Mouse (Mus musculus) thymus, adult 2 months (tissue): ENCODE results near the gene Ppil1. TPM values are rescaled to one million over a fixed set of nuclear protein-coding genes. Genes with fewer than 3 reads are reported as not detected.

Experiments used
- DNase-seq: peaks from one replicate; pipeline ENCODE4 v3.0.0; 2021
- H3K27ac ChIP-seq: fragments of 200-500 bp; 2 replicates; pipeline ENCODE4 v1.5.1; 2012; ENCODE audit warnings: low read length, control low read depth; ENCODE audit not compliant: control insufficient read depth, insufficient read depth
- H3K27me3 ChIP-seq: fragments of 200-500 bp; 2 replicates; pipeline ENCODE4 v1.6.1; 2012; ENCODE audit warnings: mild to moderate bottlenecking, low read length, moderate library complexity, mixed read lengths; ENCODE audit not compliant: control insufficient read depth, insufficient read depth
- H3K36me3 ChIP-seq: fragments of 200-500 bp; 2 replicates; pipeline ENCODE4 v1.6.1; 2012; ENCODE audit warnings: mild to moderate bottlenecking, low read length, moderate library complexity; ENCODE audit not compliant: control insufficient read depth, insufficient read depth
- H3K4me1 ChIP-seq: fragments of 200-500 bp; replicated peaks from 2 replicates; pipeline ENCODE4 v1.6.1; 2012; ENCODE audit warnings: low read length; ENCODE audit not compliant: control insufficient read depth, insufficient read depth
- H3K4me3 ChIP-seq: fragments of 200-500 bp; 2 replicates; pipeline ENCODE4 v1.5.1; 2012; ENCODE audit warnings: mild to moderate bottlenecking, low read length, control low read depth, moderate library complexity; ENCODE audit not compliant: control insufficient read depth, insufficient read depth
- CTCF ChIP-seq: fragments of 200-500 bp; IDR thresholded peaks from 2 replicates; pipeline ENCODE4 v1.5.1; 2012; ENCODE audit warnings: mild to moderate bottlenecking, control low read depth, low read length, moderate library complexity, borderline replicate concordance; ENCODE audit not compliant: control insufficient read depth, poor library complexity, insufficient read depth; ENCODE audit errors: extremely low read depth
- POLR2A ChIP-seq: fragments of 200-500 bp; IDR thresholded peaks from 2 replicates; pipeline ENCODE4 v1.6.1; 2012; ENCODE audit warnings: mild to moderate bottlenecking, low read length, control low read depth, moderate library complexity; ENCODE audit not compliant: control insufficient read depth, poor library complexity, insufficient read depth; ENCODE audit errors: extremely low read depth
- WGBS: fragments of 180-500 bp; shearing (Covaris S2); methylation state at CpG from one replicate; pipeline ENCODE4 v1.1.7; 2018; 5-methylcytosine and 5-hydroxymethylcytosine counted together
- polyA plus RNA-seq: library from polyadenylated mRNA; depleted of rRNA; stranded (reverse); fragments of >200 nt; gene quantifications from 2 replicates; pipeline ENCODE4 v1.2.3, GENCODE M21; 2012

Ppil1 gene
- polyA plus RNA-seq, 1 experiment = 57.1 TPM

- no peaks in the 10 kb centered on the region for H3K36me3 ChIP-seq
- H3K4me3 ChIP-seq = no peak overlapping the region
- H3K27ac ChIP-seq = no peak overlapping the region
- TF ChIP-seq POLR2A (no peak), CTCF (no peak)
- peaks cover 55% of the 10 kb centered on the region for H3K4me1 ChIP-seq
- H3K27me3 ChIP-seq = no peaks in the 10 kb centered on the region
- 28% methylated on average over 15 of the region's 15 CpGs for WGBS
- no peak for DNase-seq
These were observed 41.2 kb upstream of the Ppil1 start for GRCm38 (mm10) chr17:29305058-29305806.

DNA sequence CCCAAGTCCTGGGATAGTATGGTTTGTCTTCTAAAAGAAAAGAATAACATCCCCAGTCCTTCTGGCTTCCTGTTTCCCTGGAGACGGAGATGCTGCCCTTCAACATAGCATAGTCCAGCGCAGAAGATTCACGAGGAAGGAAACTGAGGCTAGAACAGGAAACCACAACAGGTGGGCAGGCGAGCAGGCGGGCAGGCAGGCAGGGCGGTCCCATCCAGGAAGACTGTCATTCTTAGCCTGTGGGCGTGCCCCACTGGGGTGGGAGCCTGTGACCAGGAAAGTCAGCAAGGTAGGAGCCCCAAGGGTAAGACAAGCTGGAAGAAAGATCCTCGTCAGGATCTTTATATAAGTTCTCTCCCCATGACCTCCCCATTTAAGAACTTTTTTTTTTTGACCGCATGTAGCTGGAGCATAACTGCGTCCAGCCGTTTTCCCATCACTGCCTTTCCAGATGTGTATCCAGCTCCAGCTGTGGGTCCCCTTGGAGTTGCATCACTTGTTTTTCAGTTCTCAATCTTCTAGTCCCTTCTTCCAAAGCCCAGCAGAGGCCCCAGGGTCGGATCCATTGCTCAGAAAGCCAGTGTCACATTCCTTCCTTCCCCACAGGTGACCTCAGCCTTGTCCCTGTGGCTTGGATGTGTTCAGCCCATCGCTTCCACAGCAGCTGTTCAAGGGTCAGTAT lies 40.5 kb upstream of the Ppil1 start:
- H3K4me3 ChIP-seq = no peak overlapping the region
- 4% methylated on average over 13 of the region's 13 CpGs for WGBS
- no peaks in the 10 kb centered on the region for H3K27me3 ChIP-seq
- peaks cover 55% of the 10 kb centered on the region for H3K4me1 ChIP-seq
- TF ChIP-seq POLR2A (no peak), CTCF (no peak)
- no peak overlapping the region for H3K27ac ChIP-seq
- peak; percentile 72 for DNase-seq
- H3K36me3 ChIP-seq = no peaks in the 10 kb centered on the region; the same call in 1 of the 2 replicates

DNA sequence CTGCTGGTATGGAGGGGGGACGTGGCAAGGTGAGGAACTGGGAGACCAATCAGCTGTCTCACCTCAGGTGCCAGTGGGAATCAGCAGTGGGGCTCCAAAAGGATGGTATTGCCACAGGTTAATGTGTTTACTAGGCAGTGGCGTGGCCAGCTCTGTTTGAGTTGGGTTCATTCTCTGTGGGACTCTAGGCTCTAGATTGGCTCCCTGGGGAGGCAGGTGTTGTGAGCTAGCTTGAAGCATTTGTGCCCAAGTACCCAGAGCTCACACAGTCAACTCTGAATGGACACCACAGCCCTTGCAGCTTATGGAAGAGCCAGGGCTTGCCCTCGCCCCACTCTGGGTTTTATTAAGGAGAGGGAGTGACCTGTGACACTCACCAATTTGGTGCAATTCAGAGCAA lies 39.9 kb upstream of the Ppil1 start:
- 33% methylated on average over 3 of the region's 3 CpGs for WGBS
- Histone ChIP-seq H3K4me1 (peaks cover 55% of the 10 kb centered on the region), H3K27me3 (no peaks in the 10 kb centered on the region), H3K27ac (peak overlapping the region; percentile 21; the same call in 1 of the 2 replicates), H3K4me3 (no peak overlapping the region), H3K36me3 (no peaks in the 10 kb centered on the region; the same call in 1 of the 2 replicates)
- peak; percentile 22 for DNase-seq
- no peak for TF ChIP-seq CTCF
- TF ChIP-seq POLR2A = no peak

DNA sequence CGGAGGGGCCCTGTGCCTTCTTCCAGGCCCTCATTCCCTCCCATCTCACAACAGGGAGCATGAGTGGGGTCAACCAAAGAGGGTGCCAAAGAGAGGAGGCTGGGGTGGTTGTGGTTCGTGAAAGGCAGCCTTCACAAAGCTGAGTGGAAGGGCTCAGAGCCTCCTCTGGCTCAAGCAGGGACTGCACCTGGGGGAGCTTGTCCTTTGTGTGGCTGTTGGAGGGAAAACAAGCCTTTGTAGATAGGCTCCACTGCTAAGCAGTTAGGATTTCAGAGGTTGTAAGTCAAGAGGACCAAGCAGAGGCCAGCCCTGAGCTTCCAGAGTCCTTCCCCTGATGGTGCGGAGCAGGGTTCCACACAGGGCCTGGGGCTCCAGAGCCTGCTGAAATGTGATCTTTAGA lies 39.1 kb upstream of the Ppil1 start:
- Histone ChIP-seq H3K4me1 (peaks cover 55% of the 10 kb centered on the region), H3K36me3 (no peaks in the 10 kb centered on the region; the same call in 1 of the 2 replicates), H3K27ac (no peak overlapping the region), H3K27me3 (no peaks in the 10 kb centered on the region), H3K4me3 (no peak overlapping the region)
- peak; percentile 61 for DNase-seq
- 32% methylated on average over 3 of the region's 3 CpGs for WGBS
- TF ChIP-seq POLR2A (no peak), CTCF (peak; percentile 62; the same call in 1 of the 2 replicates)

DNA sequence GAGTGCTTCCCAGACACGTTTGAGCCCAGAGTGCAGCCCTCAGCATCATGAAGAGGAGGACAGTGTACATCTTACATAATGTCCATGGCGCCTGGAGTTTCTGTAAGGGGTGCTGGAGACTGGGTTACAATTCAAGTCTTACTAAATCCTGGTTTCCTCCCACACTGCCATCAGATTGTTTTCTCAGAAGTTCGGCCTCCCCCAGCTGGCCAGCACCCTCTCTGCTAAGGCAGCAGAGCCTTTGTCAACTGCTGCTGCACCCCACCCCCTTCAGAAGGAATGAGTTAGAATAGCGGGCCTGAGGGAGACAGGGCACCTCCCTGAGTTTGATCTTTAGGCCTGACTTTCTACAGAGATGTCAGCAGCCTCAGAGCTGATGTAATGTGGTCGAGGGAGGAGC lies 38.2 kb upstream of the Ppil1 start:
- WGBS = 61% methylated on average over 5 of the region's 5 CpGs
- no peaks in the 10 kb centered on the region for H3K27me3 ChIP-seq
- H3K4me1 ChIP-seq = peaks cover 56% of the 10 kb centered on the region
- no peak overlapping the region for H3K27ac ChIP-seq
- peak; percentile 15; the same call in 1 of the 2 replicates for TF ChIP-seq CTCF
- TF ChIP-seq POLR2A = no peak
- H3K4me3 ChIP-seq = no peak overlapping the region
- no peaks in the 10 kb centered on the region; the same call in 1 of the 2 replicates for H3K36me3 ChIP-seq
- DNase-seq = no peak

DNA sequence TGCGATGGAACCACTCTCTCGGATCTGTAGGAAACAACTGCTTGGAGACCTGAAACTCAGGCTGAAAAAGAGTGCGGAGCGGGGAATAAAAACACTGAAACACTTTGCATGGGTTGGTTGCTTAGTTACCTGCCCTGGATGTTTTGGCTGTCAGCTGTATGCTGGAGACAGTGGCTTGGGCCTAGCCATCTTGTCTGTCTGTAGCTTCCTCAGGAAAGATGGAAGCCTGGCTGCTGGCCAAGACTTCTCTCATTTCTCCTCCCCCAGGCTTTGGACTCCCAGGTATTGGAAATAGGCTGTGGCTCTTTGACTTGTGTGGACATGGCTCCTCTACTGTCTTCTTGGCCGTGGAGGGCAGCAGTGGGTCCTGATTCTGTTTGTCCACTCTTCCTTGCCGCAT lies 37.4 kb upstream of the Ppil1 start:
- peaks cover 50% of the 10 kb centered on the region for H3K4me1 ChIP-seq
- no peak overlapping the region for H3K27ac ChIP-seq
- no peak overlapping the region for H3K4me3 ChIP-seq
- no peak for TF ChIP-seq POLR2A
- TF ChIP-seq CTCF = no peak
- 97% methylated on average over 6 of the region's 6 CpGs for WGBS
- no peak for DNase-seq
- H3K27me3 ChIP-seq = no peaks in the 10 kb centered on the region
- no peaks in the 10 kb centered on the region; the same call in 1 of the 2 replicates for H3K36me3 ChIP-seq
